Mouse (Mus musculus): ENCODE data around the gene Olfr745. TPM values are rescaled to one million over a fixed set of nuclear protein-coding genes. Genes with fewer than 3 reads are reported as not detected.

Gene Olfr745
- polyA plus RNA-seq (2015; fragmentation: Nextera tagmentation; extraction: Ambion mirVana), result not detected in 2 replicates

DNA sequence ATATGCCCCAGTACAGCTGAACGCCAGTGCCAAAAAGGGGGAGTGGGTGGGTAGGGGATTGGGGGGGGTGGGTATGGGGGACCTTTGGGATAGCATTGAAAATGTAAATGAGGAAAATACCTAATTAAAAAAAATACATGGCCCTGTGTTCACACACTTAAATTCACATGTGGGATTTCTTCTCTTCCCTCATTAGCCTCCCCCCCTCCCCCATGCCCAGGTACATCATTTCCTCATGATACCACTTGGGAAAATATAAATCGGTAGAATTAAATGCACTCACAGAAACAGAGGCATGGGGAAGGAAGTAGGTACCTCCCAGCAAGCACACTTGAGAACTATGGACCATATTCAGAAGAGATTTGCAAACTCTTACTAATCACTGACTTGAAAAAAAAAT lies at the start of gene Olfr745:
TSS of gene Olfr745 (plus strand) at position 301 of the 400 bp plus-strand sequence.

DNA sequence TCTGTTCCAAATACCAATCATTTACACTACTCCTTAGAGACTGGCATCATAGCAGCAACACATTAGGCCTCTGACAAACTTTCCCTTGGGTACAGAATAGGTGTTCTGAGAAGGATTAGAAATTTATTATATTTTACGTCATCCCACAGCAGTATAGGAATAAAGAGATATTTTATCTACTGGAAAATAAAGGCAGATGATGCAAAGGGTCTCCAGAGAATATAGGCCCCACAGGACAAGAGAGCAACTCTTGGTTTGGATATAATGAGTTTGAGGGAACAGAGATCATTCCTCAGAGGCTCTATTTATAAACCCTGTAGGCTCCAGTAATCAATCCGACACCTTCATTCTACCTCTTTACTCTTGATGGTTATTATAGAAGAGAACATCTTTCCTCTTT lies 24.6 kb upstream of the Olfr745 start, which contains the start of gene Olfr744:
TSS of gene Olfr744 (plus strand) at position 301 of the 400 bp plus-strand sequence.

DNA sequence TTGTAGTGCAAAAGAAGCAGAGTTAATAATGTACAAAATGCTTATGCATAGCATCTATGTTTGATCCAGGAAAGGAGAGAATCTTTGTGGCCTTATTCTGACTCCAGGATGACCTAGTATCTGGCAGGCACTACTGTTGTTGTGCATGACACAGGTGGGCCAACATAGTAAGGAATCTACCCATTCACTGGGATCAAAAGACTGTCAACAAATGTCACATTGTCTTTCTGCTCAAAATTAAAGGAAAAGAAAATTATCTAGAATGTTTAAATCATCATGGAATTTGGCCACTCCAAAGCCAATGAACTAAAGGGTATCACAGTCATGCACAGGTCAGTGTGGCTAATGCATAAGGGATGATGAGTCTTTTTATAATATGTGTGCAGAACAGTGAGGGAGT lies 7.6 kb downstream of the Olfr745 start, which contains the start of gene Olfr746:
TSS of gene Olfr746 (plus strand) at position 301 of the 400 bp plus-strand sequence.

DNA sequence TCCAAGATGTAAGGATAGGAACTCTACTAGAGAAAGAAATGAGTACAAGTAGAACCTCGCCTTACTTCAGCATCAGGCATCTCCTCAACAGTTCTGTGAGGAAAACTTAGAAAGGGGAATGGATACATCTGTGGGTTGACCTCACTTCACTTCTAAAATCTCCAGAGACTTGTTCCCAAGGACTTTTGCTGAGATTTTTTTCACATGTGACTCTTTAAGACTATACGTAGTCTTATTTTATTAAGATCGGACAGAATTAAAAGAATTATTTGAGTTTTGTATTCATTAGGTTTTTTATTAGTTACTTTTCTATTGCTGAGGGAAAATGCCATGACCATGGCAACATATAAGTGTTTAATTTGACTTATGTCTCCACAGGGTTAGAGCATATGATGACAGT lies 53.9 kb downstream of the Olfr745 start, which contains the start of gene Olfr747:
TSS of gene Olfr747 (minus strand) at position 101 of the 400 bp plus-strand sequence.

Other genes starting within 250 kb of the Olfr745 start
- gene Olfr738, start 231.8 kb upstream of the Olfr745 start, polyA plus RNA-seq (2015; fragmentation: Nextera tagmentation; extraction: Ambion mirVana), result not detected in 2 replicates
- gene Olfr739, start 220.8 kb upstream of the Olfr745 start, polyA plus RNA-seq (2015; fragmentation: Nextera tagmentation; extraction: Ambion mirVana), result not detected in 2 replicates
- gene Olfr740, start 193.8 kb upstream of the Olfr745 start, polyA plus RNA-seq (2015; fragmentation: Nextera tagmentation; extraction: Ambion mirVana), result not detected in 2 replicates
- gene Olfr741, start 166.7 kb upstream of the Olfr745 start, polyA plus RNA-seq (2015; fragmentation: Nextera tagmentation; extraction: Ambion mirVana), result not detected in 2 replicates
- gene Olfr742, start 135.8 kb upstream of the Olfr745 start, polyA plus RNA-seq (2015; fragmentation: Nextera tagmentation; extraction: Ambion mirVana), result not detected in 2 replicates
- not detected in 2 replicates for gene Olfr743, start 117.5 kb upstream of the Olfr745 start, polyA plus RNA-seq (2015; fragmentation: Nextera tagmentation; extraction: Ambion mirVana)
- gene Olfr744, start 24.5 kb upstream of the Olfr745 start, polyA plus RNA-seq (2015; fragmentation: Nextera tagmentation; extraction: Ambion mirVana), result not detected in 2 replicates
- gene Olfr746, start 7.7 kb downstream of the Olfr745 start, polyA plus RNA-seq (2015; fragmentation: Nextera tagmentation; extraction: Ambion mirVana), result not detected in 2 replicates
- gene Olfr747, start 53.8 kb downstream of the Olfr745 start, polyA plus RNA-seq (2015; fragmentation: Nextera tagmentation; extraction: Ambion mirVana), result not detected in 2 replicates
- gene Olfr748, start 68.0 kb downstream of the Olfr745 start, polyA plus RNA-seq (2015; fragmentation: Nextera tagmentation; extraction: Ambion mirVana), result not detected in 2 replicates
- not detected in 2 replicates for gene Olfr749, start 105.7 kb downstream of the Olfr745 start, polyA plus RNA-seq (2015; fragmentation: Nextera tagmentation; extraction: Ambion mirVana)
- gene Ttc5, start 146.1 kb downstream of the Olfr745 start, polyA plus RNA-seq (2015; fragmentation: Nextera tagmentation; extraction: Ambion mirVana), result 27.9 and 32.0 TPM in 2 replicates
- not detected in 2 replicates for gene Ccnb1ip1, start 168.3 kb downstream of the Olfr745 start, polyA plus RNA-seq (2015; fragmentation: Nextera tagmentation; extraction: Ambion mirVana)
- gene Parp2, start 168.5 kb downstream of the Olfr745 start, polyA plus RNA-seq (2015; fragmentation: Nextera tagmentation; extraction: Ambion mirVana), result 44.8 and 46.3 TPM in 2 replicates
- 9.8 and 14.8 TPM in 2 replicates for gene Tep1, start 231.2 kb downstream of the Olfr745 start, polyA plus RNA-seq (2015; fragmentation: Nextera tagmentation; extraction: Ambion mirVana)